Mouse (Mus musculus) ZHBTc4 (cell line): ENCODE measurements around the gene Rgs17.
A peak's percentile ranks its signal among the peaks of the same experiment; 100 is the strongest.

Experiments used
- DNase-seq: peaks from one replicate; pipeline ENCODE4 v3.0.0-alpha.2; 2011; ENCODE audit warnings: low read depth, low spot score

The Rgs17 gene

GRCm38 (mm10) chr10:5922294-5922828 lies at the start of gene Rgs17:
TSS of gene Rgs17 (minus strand) at chr10:5922400.
- peak; percentile 88 for DNase-seq

DNA sequence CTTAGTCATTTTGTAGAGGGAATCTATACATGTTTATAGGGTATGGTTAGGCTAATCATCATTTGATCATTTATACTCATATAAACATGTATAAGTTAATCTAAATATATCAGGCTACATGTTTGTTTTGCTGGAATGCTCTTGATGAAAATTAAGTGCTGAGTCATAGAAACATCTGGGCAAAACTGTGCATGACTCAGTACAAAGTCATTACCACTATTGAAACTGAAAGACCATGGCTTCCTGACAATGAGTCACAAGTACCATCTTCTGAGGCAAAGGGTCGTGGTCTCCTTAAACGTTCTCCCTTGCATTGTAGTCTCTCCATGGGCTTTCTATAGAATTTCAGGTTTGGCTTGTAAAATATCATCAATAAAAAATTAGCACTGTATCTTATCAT lies 45.5 kb upstream of the Rgs17 start:
- DNase-seq, result no peak

DNA sequence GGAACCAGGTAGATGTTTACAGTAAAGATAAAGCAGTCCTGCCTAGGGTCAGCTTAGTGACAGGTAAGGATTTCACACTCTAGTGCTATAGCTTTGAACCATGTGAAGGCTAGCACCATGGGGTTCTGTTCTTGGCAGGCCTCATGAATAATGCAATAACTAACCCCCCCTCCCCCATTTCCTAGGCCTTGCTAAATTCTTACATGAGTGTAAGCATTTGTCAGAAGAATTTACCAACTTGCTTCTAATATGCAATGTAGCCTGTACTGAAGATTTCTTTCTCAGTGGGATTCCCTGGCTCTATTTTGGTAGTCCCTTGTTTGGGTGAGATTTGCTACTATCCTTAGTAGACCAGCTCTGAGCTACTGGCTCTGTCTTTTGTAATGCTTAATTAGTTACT lies 31.6 kb upstream of the Rgs17 start:
- DNase-seq, result peak; percentile 30

DNA sequence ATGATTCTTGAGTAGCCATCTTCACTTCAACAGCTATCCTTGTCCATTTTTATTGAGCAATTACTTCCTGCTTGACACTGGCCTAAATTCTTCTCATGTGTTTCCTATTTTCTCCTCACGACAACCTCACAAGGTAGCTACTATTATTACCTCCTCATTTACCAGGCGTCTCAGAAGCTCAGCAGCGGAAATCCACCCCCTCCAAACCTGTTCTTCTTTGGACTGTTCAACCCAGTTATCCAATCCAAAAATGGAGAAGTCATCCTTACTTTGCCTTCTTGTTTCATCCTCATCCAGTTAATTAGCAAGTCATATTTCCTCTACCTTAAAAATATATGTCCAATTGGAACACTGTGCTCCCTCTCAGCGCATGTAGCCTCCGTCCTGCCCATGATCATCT lies 2.1 kb upstream of the Rgs17 start:
- DNase-seq, result no peak

GRCm38 (mm10) chr10:5923096-5923495 lies 896 bp upstream of the Rgs17 start:
- DNase-seq, result peak; percentile 39

GRCm38 (mm10) chr10:5921771-5922170 lies 429 bp downstream of the Rgs17 start:
- DNase-seq, result peak; percentile 3

DNA sequence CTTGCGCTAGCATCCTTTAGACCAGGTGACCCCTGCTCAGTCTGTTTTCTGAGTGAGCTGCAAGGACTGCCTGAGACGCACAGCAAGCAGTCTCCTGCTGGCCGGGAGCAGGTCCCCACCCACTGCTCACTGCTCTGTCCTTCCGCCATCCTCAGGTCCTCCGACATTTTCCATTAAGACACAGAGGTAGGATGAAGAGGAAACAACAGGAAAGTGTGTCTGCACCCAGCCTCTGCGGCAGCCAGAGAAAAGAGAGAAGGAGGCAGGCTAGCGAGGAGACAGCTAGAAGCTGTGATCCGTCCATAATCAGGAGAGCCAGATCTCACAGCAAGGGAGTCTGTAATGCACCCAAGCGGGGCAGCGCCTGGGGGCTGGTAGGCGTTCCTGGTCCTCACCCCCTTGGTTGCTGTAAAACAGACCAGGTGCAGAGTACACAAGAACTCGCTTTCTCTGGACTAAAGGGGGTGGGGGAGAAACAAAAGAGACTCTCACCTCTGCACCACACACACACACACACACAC lies 1.1 kb downstream of the Rgs17 start:
- DNase-seq, result peak; percentile 42

- peak; percentile 20 for DNase-seq
These were observed 17.8 kb downstream of the Rgs17 start for GRCm38 (mm10) chr10:5904399-5904798.

DNA sequence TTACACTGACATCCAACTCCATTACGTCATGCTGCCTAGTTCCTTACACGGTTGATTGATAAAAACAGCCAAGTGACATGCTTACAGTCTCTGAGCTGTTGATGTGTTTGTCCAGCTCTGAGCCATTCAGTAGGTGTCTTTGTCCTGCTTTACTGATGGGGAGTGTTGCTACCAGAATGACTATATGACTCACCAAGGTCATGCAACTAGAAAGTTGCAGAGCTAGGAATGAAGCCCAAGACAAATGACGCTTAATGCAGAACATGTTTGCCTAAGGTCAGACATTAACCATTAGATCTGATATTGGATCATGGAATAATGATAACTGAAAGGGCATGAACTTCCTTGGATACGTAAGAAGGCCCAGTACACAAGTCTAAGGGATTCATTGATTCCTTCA lies 20.4 kb downstream of the Rgs17 start:
- no peak for DNase-seq

DNA sequence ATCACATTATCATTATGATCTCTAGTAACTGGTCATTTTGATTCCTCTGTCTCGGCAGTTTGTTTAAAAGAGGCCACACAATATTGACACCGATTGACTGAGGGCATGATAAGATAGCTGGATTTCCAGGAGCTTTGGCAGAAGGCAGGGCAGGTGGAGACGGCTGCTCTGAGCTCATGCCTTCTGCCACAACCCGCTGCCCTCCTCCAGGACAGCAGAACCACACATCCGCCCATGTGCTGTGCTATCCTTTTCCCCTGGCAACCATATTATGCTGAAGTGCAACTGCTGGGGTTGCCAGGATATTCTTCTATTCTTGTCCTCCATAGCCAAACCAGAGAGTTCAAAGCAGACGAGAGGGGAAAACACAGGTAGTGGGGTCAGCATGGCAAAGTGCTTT lies 21.5 kb downstream of the Rgs17 start:
- no peak for DNase-seq

DNA sequence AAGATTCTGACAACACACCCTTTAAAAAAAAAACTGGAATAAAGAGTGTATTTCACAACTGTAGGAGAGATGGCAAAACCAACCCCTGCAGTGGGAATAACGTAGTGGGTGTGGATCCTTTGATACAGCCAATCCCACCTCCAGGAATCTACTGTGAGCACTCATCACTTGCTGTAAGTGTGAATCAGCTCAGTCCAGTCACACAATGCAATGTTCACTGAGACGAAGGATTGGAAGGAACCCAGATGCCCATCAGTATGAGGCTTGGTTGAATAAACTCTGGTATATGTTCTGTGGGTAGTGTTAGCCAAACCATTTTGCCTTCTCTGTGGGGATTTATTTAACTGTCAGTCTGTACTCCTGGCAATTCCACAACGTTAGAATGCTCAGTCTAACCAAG lies 45.1 kb downstream of the Rgs17 start:
- no peak for DNase-seq

GRCm38 (mm10) chr10:5871081-5871480 lies 51.1 kb downstream of the Rgs17 start:
- DNase-seq, result no peak

DNA sequence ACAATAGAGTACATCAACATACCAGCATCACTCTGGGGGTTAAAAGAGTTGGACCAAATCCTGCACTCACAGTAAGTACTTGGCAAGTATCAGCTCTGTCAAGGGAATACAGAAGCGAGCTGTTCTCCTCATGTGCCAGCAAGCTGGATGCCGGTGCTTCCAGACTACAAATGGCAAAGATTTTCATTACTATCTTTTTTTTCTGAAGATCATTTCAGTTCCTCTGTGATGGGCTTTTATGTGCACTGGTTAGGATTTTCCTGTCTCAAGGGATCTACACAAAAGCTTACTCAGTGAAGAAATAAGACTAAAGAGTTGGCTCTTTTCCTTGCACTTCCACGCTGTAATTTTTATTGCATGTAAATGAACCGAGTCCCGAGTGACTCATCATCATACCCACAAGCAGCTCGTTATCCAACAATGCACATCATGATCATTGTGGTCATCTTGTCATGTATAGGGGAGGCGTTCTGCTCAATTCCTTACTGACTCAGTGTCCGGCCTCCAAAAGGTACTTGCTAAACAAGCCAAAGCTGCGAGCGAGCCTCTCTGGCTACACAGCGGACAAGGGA lies 54.1 kb downstream of the Rgs17 start:
- no peak for DNase-seq

GRCm38 (mm10) chr10:5865996-5866395 lies 56.2 kb downstream of the Rgs17 start:
- DNase-seq, result peak; percentile 47

DNA sequence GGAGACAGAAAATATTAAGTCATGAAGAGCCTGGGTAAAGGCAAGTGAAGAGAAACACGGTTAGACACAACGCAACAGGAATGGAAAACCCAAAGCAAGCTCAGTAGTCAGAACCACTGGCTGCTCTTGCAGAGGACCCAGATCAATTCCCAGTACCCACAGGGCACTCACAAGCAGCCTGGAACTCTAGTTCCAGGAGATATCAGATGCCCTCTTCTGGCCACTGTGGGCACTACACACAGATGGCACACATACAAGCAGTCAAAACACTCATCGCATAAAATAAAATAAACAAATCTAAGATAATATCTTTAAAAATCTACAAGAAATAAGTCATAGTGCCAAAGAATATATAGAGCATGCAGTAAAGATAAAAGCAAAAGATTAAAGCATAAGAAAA lies 59.5 kb downstream of the Rgs17 start:
- peak; percentile 66 for DNase-seq

GRCm38 (mm10) chr10:5860849-5861248 lies 61.4 kb downstream of the Rgs17 start:
- DNase-seq, result no peak

- peak; percentile 61 for DNase-seq
These were observed 62.5 kb downstream of the Rgs17 start for GRCm38 (mm10) chr10:5859729-5860128.

DNA sequence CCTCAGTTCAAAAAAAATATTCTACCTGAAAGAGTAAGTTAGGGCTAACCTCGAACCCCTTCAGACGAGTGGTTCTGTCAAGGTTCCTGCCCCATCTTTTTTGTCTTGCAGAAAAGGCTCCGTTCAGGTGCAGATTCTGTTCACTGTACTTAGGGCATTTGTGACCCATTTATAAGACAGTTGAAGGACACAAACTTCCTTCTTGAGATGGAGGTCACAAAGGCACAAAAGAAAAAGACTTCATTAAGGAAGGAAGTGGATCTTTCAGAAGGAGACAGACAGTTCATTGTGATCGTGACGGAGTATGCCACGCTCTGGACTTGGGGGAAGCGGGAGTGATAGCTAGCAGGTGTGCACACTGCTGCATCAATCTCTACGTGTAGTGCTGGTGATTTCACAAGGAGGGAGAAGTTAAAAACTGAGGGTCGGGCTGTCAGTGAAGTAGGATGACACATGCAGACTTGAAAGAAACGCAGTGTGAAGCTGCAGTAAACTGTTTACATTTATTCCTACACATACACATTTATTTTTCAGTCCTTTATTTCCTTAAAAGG lies 64.1 kb downstream of the Rgs17 start:
- DNase-seq, result peak; percentile 52

- DNase-seq, result no peak
These were observed 68.8 kb downstream of the Rgs17 start for GRCm38 (mm10) chr10:5853290-5853868.

DNA sequence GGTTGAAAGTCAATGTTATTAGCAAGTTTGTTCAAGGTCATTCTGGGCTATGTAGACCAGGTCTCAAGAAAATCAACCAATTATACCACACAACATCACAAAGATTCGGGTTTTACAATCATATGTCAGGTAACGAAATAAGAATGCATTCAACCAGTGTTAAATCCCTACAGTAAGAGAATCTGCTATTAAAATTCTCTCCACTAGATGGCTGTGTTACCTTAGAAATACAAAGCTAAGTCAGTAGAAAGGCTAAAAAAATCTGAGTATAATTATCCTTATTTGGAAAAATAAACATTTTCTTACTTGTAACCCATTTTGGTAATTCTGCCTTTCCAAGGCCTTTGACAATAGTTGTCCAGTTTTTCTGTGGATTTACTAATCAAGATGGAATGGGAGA lies 75.3 kb downstream of the Rgs17 start:
- no peak for DNase-seq

DNA sequence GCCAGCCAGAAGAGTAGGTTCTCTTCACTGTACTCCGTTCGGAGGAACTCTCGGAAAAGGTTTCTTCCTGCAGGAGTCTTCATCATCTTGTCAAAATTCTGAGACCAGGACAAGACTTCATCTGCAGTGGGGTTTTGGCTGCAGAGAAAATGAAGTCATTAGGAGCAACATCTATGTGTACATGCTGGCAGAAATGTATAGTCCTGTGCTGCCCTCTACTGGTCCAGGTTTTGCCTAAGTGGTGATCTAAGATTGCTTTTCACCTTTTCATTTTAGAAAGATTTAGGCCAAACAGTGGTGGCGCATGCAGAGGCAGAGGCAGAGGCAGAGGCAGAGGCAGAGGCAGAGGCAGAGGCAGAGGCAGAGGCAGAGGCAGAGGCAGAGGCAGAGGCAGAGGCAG lies 80.8 kb downstream of the Rgs17 start:
- DNase-seq, result peak; percentile 77

- DNase-seq, result no peak
These were observed 95.7 kb downstream of the Rgs17 start for GRCm38 (mm10) chr10:5826336-5827025.
